Mouse (Mus musculus) spleen, postnatal 0 days (tissue): ENCODE results near the gene 2200002D01Rik. TPM values are rescaled to one million over a fixed set of nuclear protein-coding genes. Genes with fewer than 3 reads are reported as not detected.

Experiments
- polyA plus RNA-seq: library from polyadenylated mRNA; unstranded; fragments of >200 nt; fragmentation: Nextera tagmentation; extraction: Ambion mirVana; gene quantifications from 2 replicates; pipeline ENCODE4 v1.2.1, GENCODE M21; 2015

Gene 2200002D01Rik
- polyA plus RNA-seq, result 2.2 and 2.3 TPM in 2 replicates

DNA sequence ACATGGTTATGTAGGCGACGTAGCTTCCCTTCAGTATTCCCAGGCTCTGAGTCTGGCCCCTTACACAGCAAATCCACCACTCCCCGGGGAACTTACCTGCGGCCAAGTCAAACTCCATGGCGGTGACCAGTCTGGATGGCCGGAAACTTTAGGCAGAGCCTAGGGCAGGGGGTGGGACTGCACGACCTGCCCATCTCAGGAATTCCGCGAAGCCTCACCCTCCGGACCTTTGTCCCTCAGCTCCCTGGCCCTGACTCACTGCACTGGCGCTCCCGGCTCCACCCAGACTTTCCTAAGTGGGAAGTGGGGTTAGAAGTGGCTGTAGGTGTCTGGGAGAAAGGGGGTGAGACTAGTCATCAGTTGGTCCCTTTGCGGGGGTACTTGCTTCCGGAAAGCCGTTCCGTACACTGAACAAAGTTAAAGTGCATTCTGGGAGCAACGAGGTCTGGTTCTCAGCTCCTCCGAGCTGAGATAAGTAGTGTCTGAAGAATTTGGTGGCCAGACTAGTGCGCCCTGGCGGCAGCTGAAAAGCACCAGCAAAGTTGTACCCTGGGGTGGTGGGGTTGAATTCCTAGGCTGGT is at the start of gene 2200002D01Rik:
TSS of gene 2200002D01Rik (minus strand) at position 206 of the 581 bp plus-strand sequence.

DNA sequence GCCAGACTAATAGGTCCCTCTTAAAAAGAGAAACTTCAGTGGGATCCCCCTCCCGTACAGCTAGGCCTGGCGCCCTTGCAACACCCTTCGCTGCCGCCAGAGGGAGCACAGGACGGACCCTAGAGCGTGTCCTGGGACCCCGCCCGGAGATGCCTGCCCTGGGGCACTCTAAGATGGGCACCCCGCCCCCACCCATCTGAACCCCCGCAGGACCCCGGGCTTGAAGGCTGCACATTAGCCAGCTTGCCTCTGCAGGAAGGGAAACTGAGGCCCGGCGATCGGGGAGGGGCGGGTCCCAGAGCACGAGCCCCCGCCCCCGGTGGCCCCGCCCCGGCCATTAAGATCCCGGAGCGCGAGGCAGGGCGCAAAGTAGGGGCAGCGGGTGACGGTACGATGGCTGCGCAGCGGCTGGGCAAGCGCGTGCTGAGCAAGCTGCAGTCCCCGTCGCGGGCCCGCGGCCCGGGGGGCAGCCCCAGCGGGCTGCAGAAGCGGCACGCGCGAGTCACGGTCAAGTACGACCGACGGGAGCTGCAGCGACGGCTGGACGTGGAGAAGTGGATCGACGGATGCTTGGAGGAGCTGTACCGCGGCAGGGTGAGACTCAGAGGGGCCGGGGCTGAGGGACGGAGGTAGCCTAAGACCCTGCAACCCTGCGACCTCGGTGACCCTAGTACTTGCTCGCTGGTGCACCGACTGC is 40.8 kb upstream of the 2200002D01Rik start, which contains the start of gene Ppp1r14a:
TSS of gene Ppp1r14a (plus strand) at position 367 of the 697 bp plus-strand sequence.

DNA sequence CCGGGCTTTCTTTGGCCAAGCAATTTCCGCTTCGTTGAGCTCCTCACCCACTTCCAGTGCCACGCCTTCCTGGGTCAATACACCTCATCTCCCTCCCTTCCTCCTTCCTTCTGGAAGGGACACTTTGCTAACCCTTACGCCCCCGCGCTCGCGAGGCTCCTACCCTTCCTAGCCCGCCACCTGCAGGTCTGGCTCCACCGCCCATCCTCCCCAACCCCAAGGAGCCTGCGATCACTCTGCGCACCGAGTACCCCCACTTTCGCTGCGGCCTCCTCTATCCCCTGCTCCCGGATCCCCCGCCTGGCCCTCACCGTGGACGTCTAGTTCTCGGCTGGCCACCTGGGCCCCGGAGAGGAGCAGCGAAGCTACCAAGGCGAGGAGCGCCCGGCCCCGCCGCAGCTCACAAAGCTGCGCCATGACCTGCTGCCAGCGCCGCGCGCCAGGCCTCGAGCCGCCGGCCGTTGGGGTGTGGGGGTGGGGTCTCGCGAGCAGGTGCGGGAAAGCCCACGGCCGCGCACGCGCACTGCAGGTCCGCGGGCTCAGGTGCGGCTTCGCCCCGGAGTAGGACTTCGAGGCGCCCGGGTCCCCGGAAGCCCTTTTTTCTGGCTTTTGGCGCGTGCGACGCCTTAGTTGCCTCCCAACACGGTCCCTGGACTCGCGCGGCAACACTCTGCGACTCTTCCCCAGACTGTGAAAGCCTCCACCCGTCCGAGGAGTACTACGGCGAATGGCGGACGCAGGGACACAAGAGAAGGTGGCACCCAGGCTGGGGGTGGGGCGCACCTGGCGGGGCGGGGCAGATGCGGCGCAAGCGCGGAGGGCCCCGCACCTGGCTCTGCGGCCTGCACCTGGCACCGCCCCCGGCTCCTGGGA is 33.2 kb upstream of the 2200002D01Rik start, which contains the start of gene Spint2:
TSS of gene Spint2 (minus strand) at position 712 of the 873 bp plus-strand sequence.

DNA sequence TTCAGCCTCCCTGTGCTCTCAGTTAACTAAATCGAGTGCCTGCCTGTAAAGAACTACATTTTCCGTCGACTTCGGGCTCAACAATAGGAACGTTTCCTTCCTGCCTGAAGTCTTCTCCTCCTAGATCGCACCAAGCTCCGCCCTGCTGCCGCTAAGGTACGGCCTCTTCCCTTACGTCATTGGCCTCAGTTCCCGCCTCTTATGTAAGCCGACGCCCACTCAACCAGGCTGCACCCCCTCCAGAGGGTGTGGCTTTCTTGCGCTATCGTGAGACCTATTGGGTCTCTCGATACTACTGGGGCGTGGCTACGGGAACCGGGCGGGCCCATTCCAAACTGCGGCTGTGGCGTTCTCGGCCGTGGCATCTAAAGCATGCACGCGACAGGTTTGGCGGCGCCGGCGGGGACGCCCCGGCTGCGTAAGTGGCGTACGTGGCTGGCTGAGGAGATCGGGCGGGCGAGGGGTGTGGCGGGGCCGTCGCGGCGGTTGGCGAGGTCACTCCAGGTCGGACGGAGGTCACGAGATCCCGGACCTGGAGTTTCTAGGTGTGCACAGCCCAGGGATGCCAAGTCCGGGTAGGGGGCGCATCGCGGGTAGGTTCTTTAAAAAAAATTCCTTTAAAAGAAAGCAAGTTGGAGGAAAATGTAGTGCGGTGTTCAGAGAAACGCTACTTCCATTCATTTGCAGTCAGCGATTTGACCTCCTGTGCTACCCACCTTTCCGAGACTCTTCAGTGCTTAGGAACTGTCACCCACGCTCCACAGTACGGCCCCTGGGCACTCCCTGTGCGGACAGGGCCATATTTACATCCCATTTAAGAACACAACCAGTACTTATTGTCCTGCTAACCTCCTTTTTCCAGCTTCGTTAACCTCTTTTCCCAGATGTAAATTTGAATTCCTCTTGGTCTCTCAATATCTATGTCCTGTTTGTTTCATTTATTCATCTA is 10.0 kb downstream of the 2200002D01Rik start, which contains the start of gene Yif1b:
TSS of gene Yif1b (plus strand) at position 311 of the 949 bp plus-strand sequence.

DNA sequence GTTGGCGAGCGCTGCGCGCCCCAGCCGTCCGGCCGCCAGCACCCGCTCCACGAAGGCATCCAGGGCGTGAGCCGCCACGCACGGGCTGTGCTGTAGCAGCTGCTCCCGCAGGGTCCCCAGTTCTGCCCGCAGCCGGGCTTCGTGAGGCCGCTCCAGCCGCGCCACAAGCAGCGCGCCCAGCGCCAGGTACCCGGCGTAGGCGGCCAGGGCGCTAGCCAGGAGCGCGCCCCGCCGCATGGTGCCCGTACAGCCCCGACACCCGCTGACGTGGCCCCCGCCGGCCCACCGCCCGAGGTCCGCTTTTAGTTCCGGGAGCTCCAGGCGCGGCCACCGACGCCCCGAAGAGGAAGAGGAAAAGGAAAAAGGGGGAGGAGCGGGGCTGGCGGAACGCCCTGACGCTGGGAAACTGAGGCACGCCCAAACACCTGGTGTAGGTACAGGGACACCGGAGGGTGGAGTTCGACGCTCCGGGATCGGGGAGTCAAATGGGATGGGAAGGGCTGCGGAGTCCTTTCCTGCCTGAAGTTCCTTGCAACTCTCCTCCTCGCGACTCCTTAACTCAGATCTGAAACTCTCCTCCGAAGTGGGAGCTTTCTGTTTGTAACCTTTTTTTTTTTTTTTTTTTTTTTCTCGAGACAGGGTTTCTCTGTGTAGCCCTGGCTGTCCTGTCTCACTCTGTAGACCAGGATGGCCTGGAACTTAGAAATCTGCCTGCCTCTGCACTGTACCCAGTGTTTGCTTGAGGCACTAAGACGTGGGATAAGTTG is 15.8 kb downstream of the 2200002D01Rik start, which contains the start of gene Kcnk6:
TSS of gene Kcnk6 (minus strand) at position 269 of the 767 bp plus-strand sequence.

DNA sequence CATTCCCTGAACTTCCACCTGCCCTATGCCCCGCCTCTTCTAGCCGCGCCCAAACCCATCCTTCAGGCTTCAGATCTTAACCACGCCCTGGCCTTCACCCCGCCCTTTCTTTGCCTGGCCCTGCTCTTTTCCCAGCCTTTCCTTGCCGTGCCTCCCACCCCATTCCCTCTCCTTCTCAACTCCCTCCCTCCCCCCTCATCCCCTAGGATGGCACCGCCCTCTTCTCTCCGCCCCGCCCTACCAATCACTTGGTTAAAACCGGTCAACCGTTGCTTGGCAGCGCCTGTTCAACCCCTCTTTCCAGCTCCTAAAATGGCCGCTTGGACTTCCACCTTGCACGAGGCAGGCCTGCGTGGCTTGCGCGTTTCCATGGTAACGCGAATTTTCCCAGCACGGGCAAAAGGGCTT is 34.6 kb downstream of the 2200002D01Rik start, which contains the start of gene Catsperg1:
TSS of gene Catsperg1 (minus strand) at position 361 of the 408 bp plus-strand sequence.

Other genes with a start within 250 kb of the 2200002D01Rik start
- 0.17 and 0.24 TPM in 2 replicates for gene Ryr1, start 123.3 kb downstream of the 2200002D01Rik start, polyA plus RNA-seq
- 8.2 and 8.8 TPM in 2 replicates for gene Rasgrp4, start 113.6 kb downstream of the 2200002D01Rik start, polyA plus RNA-seq
- gene Fam98c, start 92.2 kb downstream of the 2200002D01Rik start, polyA plus RNA-seq, result 16.5 and 20.1 TPM in 2 replicates
- 0.23 TPM in 2 replicates for gene Ggn, start 78.3 kb downstream of the 2200002D01Rik start, polyA plus RNA-seq
- 0.54 and 0.76 TPM in 2 replicates for gene Spred3, start 78.1 kb downstream of the 2200002D01Rik start, polyA plus RNA-seq
- 157 and 158 TPM in 2 replicates for gene Psmd8, start 67.8 kb downstream of the 2200002D01Rik start, polyA plus RNA-seq
- gene Catsperg1, start 34.4 kb downstream of the 2200002D01Rik start, polyA plus RNA-seq, result 0.46 and 0.59 TPM in 2 replicates
- 1.5 and 1.7 TPM in 2 replicates for gene Kcnk6, start 16.0 kb downstream of the 2200002D01Rik start, polyA plus RNA-seq
- gene Yif1b, start 10.1 kb downstream of the 2200002D01Rik start, polyA plus RNA-seq, result 47.2 and 53.1 TPM in 2 replicates
- gene Spint2, start 33.4 kb upstream of the 2200002D01Rik start, polyA plus RNA-seq, result 40.8 and 44.8 TPM in 2 replicates
- 27.1 and 27.3 TPM in 2 replicates for gene Ppp1r14a, start 40.8 kb upstream of the 2200002D01Rik start, polyA plus RNA-seq
- gene Dpf1, start 55.5 kb upstream of the 2200002D01Rik start, polyA plus RNA-seq, result 0.81 and 1.8 TPM in 2 replicates